Mouse (Mus musculus): ENCODE measurements around the gene Gm10228. TPM values are rescaled to one million over a fixed set of nuclear protein-coding genes. Genes with fewer than 3 reads are reported as not detected.
"Not testable (repeated sequence)": the region's sequence is repeated elsewhere in the genome, so short reads cannot be mapped to it uniquely, and the experiment has no call there.

Gene Gm10228
- not detected in 2 replicates for polyA plus RNA-seq (2012; rRNA removed)

DNA sequence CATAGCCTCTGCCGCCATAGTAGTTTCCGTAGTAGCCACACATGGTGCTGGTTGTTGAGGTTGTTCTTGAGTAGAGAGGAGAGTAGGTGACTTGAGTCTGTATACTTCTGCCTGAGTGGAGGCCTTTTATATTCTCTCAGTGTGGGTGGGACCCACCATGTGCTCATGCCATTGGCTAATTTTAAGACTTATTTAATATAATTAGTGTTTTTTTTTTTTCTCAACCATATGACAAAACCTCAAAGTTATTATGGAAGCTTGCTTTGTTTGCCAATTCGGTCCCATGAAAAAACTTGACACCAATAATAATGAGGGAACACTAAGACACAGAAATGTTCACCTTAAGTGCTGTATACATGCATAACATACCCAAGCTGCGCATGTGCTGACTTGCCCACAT lies at the start of gene Gm10228:
Gene Gm10228, minus strand, starts transcription at position 101 of the 400 bp plus-strand sequence.
- not testable (repeated sequence) for H3K27me3 ChIP-seq (ENCODE audit: control insufficient read depth, insufficient read depth, low read length); H3K4me3 ChIP-seq (replicated peaks; ENCODE audit: insufficient read depth, low read depth, low read length); DNase-seq; H3K27ac ChIP-seq (ENCODE audit: insufficient read depth, low read length); H3K4me1 ChIP-seq (ENCODE audit: control insufficient read depth, insufficient read depth, low read length)
- 89% methylated on average over 2 of the region's 4 CpGs for WGBS

GRCm38 (mm10) chr16:89071041-89071440 lies 29.8 kb upstream of the Gm10228 start:
- H3K4me1 ChIP-seq (ENCODE audit: control insufficient read depth, insufficient read depth, low read length); DNase-seq; H3K4me3 ChIP-seq (replicated peaks; ENCODE audit: insufficient read depth, low read depth, low read length); H3K27ac ChIP-seq (ENCODE audit: insufficient read depth, low read length); H3K27me3 ChIP-seq (ENCODE audit: control insufficient read depth, insufficient read depth, low read length): not testable (repeated sequence)
- 81% methylated on average over 2 of the region's 2 CpGs for WGBS

DNA sequence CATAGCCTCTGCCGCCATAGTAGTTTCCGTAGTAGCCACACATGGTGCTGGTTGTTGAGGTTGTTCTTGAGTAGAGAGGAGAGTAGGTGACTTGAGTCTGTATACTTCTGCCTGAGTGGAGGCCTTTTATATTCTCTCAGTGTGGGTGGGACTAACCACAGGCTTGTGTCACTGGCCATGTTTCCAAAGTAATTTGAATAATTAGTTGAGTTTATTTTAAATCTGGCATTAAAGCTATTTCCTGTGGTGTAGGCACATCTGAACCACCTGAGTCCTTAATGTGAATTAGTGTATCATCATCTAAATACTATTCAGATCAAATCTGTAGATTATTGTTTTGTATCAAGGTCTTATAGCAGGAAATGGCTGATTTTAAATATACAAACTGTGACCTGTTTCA lies 22.6 kb upstream of the Gm10228 start, which contains the start of gene 1110025L11Rik:
Gene 1110025L11Rik, minus strand, starts transcription at position 101 of the 400 bp plus-strand sequence.
- not testable (repeated sequence) for H3K4me3 ChIP-seq (replicated peaks; ENCODE audit: insufficient read depth, low read depth, low read length); DNase-seq; H3K27me3 ChIP-seq (ENCODE audit: control insufficient read depth, insufficient read depth, low read length); H3K27ac ChIP-seq (ENCODE audit: insufficient read depth, low read length); H3K4me1 ChIP-seq (ENCODE audit: control insufficient read depth, insufficient read depth, low read length)
- WGBS = no CpG with 5 or more reads among the region's 2 CpGs

- H3K27ac ChIP-seq (ENCODE audit: insufficient read depth, low read length) = no peak within 1 kb of the TSS
- H3K27me3 ChIP-seq (ENCODE audit: control insufficient read depth, insufficient read depth, low read length) = no peaks in the 10 kb centered on the region
- 90% methylated on average over 3 of the region's 3 CpGs for WGBS
- TF ChIP-seq CTCF (IDR thresholded peaks at IDR 0.05; ENCODE audit: borderline replicate concordance, insufficient read depth, low read depth, low read length) (no peak), POLR2A (IDR thresholded peaks at IDR 0.05; ENCODE audit: borderline replicate concordance, insufficient read depth, low read length) (no peak)
- no peak within 1 kb of the TSS for H3K4me3 ChIP-seq (replicated peaks; ENCODE audit: insufficient read depth, low read depth, low read length)
- no peaks in the 10 kb centered on the region for H3K4me1 ChIP-seq (ENCODE audit: control insufficient read depth, insufficient read depth, low read length)
- no peak for DNase-seq
Observed at GRCm38 (mm10) chr16:89047783-89048182, 6.5 kb upstream of the Gm10228 start, which contains the start of gene Krtap6-5. Krtap6-5 (minus strand) TSS chr16:89047883.

DNA sequence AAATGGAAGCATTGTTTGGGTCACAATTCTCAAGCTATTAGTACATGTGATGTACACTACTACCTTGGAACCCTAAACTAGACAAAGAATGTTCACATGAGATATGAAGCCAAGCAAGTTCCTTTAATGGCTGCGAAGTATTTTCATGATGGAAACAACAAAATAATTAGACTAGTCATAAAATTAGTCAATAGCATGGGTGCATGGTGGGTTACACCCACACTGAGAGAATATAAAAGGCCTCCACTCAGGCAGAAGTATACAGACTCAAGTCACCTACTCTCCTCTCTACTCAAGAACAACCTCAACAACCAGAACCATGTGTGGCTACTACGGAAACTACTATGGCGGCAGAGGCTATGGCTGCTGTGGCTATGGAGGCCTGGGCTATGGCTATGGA lies 9.9 kb downstream of the Gm10228 start, which contains the start of gene Krtap6-1:
Gene Krtap6-1, plus strand, starts transcription at position 301 of the 400 bp plus-strand sequence.
- WGBS = 91% methylated on average over 3 of the region's 3 CpGs
- H3K27me3 ChIP-seq (ENCODE audit: control insufficient read depth, insufficient read depth, low read length); H3K27ac ChIP-seq (ENCODE audit: insufficient read depth, low read length); H3K4me3 ChIP-seq (replicated peaks; ENCODE audit: insufficient read depth, low read depth, low read length); H3K4me1 ChIP-seq (ENCODE audit: control insufficient read depth, insufficient read depth, low read length); DNase-seq: not testable (repeated sequence)

DNA sequence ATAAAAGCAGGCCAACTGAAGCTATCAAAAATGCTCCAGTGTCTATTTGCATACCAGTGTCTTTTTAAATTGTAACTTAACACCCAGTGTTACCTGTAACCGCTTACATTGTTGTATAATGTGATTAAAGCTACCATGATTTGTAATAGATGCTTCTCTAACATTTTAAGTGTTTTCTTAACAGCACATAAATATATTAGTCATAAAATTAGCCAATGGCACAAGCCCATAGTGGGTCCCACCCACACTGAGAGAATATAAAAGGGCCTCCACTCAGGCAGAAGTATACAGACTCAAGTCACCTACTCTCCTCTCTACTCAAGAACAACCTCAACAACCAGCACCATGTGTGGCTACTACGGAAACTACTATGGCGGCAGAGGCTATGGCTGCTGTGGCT lies 26.3 kb downstream of the Gm10228 start, which contains the start of gene Gm10229:
Gene Gm10229, plus strand, starts transcription at position 301 of the 400 bp plus-strand sequence.
- 94% methylated on average over 3 of the region's 3 CpGs for WGBS
- H3K4me1 ChIP-seq (ENCODE audit: control insufficient read depth, insufficient read depth, low read length); H3K4me3 ChIP-seq (replicated peaks; ENCODE audit: insufficient read depth, low read depth, low read length); DNase-seq; H3K27me3 ChIP-seq (ENCODE audit: control insufficient read depth, insufficient read depth, low read length); H3K27ac ChIP-seq (ENCODE audit: insufficient read depth, low read length): not testable (repeated sequence)

GRCm38 (mm10) chr16:89013973-89014372 lies 27.3 kb downstream of the Gm10228 start:
- TF ChIP-seq CTCF (IDR thresholded peaks at IDR 0.05; ENCODE audit: borderline replicate concordance, insufficient read depth, low read depth, low read length) = no peak
- no peak for TF ChIP-seq POLR2A (IDR thresholded peaks at IDR 0.05; ENCODE audit: borderline replicate concordance, insufficient read depth, low read length)
- Histone ChIP-seq H3K4me3 (replicated peaks; ENCODE audit: insufficient read depth, low read depth, low read length) (no peak overlapping the region), H3K27ac (ENCODE audit: insufficient read depth, low read length) (no peak overlapping the region), H3K4me1 (ENCODE audit: control insufficient read depth, insufficient read depth, low read length) (no peaks in the 10 kb centered on the region), H3K27me3 (ENCODE audit: control insufficient read depth, insufficient read depth, low read length) (no peaks in the 10 kb centered on the region)
- no peak for DNase-seq
- 98% methylated on average over 3 of the region's 3 CpGs for WGBS

DNA sequence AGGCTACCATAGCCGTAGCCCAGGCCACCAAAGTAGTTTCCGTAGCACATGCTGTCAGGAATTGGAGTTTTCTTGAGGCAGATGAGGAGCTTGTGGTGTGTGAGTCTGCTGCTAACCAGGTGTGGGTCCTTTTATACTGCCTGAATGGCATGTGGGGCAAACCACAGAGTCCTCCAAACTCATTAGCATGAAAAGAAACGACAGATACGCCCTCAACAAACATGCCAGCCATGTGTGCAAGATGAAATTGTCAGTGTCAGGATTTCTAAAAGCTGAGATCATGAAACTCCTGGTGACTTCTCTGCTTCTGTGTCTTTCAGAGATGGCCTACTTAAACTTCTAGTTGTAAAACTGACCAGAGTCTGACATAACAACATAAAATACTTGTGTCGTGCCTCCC lies 30.6 kb downstream of the Gm10228 start, which contains the start of gene Krtap22-2:
Gene Krtap22-2, minus strand, starts transcription at position 101 of the 400 bp plus-strand sequence.
- Histone ChIP-seq H3K27ac (ENCODE audit: insufficient read depth, low read length) (no peak within 1 kb of the TSS), H3K4me3 (replicated peaks; ENCODE audit: insufficient read depth, low read depth, low read length) (no peak within 1 kb of the TSS), H3K27me3 (ENCODE audit: control insufficient read depth, insufficient read depth, low read length) (no peaks in the 10 kb centered on the region), H3K4me1 (ENCODE audit: control insufficient read depth, insufficient read depth, low read length) (no peaks in the 10 kb centered on the region)
- TF ChIP-seq CTCF (IDR thresholded peaks at IDR 0.05; ENCODE audit: borderline replicate concordance, insufficient read depth, low read depth, low read length) = no peak
- TF ChIP-seq POLR2A (IDR thresholded peaks at IDR 0.05; ENCODE audit: borderline replicate concordance, insufficient read depth, low read length) = no peak
- DNase-seq = no peak
- WGBS = 76% methylated on average over 5 of the region's 5 CpGs

Other genes with a start within 250 kb of the Gm10228 start
- not detected in 2 replicates for gene Gm20741, start 229.3 kb downstream of the Gm10228 start, polyA plus RNA-seq (2012; rRNA removed)
- not detected in 2 replicates for gene Krtap15, start 221.3 kb downstream of the Gm10228 start, polyA plus RNA-seq (2012; rRNA removed)
- not detected in 2 replicates for gene Krtap14, start 215.3 kb downstream of the Gm10228 start, polyA plus RNA-seq (2012; rRNA removed)
- not detected in 2 replicates for gene Krtap19-1, start 172.1 kb downstream of the Gm10228 start, polyA plus RNA-seq (2012; rRNA removed)
- gene Krtap19-2, start 167.2 kb downstream of the Gm10228 start, polyA plus RNA-seq (2012; rRNA removed) = not detected in 2 replicates
- gene Krtap19-3, start 163.4 kb downstream of the Gm10228 start, polyA plus RNA-seq (2012; rRNA removed) = not detected in 2 replicates
- gene Krtap19-4, start 156.4 kb downstream of the Gm10228 start, polyA plus RNA-seq (2012; rRNA removed) = not detected in 2 replicates
- gene Krtap19-5, start 145.0 kb downstream of the Gm10228 start, polyA plus RNA-seq (2012; rRNA removed) = not detected in 2 replicates
- not detected in 2 replicates for gene Krtap19-9b, start 109.2 kb downstream of the Gm10228 start, polyA plus RNA-seq (2012; rRNA removed)
- gene Krtap16-3, start 78.6 kb downstream of the Gm10228 start, polyA plus RNA-seq (2012; rRNA removed) = not detected in 2 replicates
- not detected in 2 replicates for gene Krtap22-2, start 30.7 kb downstream of the Gm10228 start, polyA plus RNA-seq (2012; rRNA removed)
- not detected in 2 replicates for gene Gm10229, start 26.2 kb downstream of the Gm10228 start, polyA plus RNA-seq (2012; rRNA removed)
- gene Krtap6-1, start 9.8 kb downstream of the Gm10228 start, polyA plus RNA-seq (2012; rRNA removed) = not detected in 2 replicates
- not detected in 2 replicates for gene Krtap6-5, start 6.4 kb upstream of the Gm10228 start, polyA plus RNA-seq (2012; rRNA removed)
- not detected in 2 replicates for gene 1110025L11Rik, start 22.5 kb upstream of the Gm10228 start, polyA plus RNA-seq (2012; rRNA removed)
- gene Krtap6-3, start 42.5 kb upstream of the Gm10228 start, polyA plus RNA-seq (2012; rRNA removed) = not detected in 2 replicates
- not detected in 2 replicates for gene Gm6358, start 99.4 kb upstream of the Gm10228 start, polyA plus RNA-seq (2012; rRNA removed)
- not detected in 2 replicates for gene Gm10061, start 109.6 kb upstream of the Gm10228 start, polyA plus RNA-seq (2012; rRNA removed)
- not detected in 2 replicates for gene Gm9789, start 116.5 kb upstream of the Gm10228 start, polyA plus RNA-seq (2012; rRNA removed)
- gene Gm7735, start 128.0 kb upstream of the Gm10228 start, polyA plus RNA-seq (2012; rRNA removed) = not detected in 2 replicates
- gene 1110057P08Rik, start 133.3 kb upstream of the Gm10228 start, polyA plus RNA-seq (2012; rRNA removed) = not detected in 2 replicates
- not detected in 2 replicates for gene Krtap20-2, start 164.4 kb upstream of the Gm10228 start, polyA plus RNA-seq (2012; rRNA removed)